Mouse (Mus musculus) lung, postnatal 0 days (tissue): ENCODE results near the gene Clip1. TPM values are rescaled to one million over a fixed set of nuclear protein-coding genes. Genes with fewer than 3 reads are reported as not detected.
A peak's percentile ranks its signal among the peaks of the same experiment; 100 is the strongest.

ENCODE experiments used
- ATAC-seq: fragments of 200-750 bp; cut with Nextera tagmentation; 2 replicates; pipeline ENCODE4 v1.8.0; 2017; ENCODE audit warnings: moderate library complexity
- DNase-seq: peaks from one replicate; pipeline ENCODE4 v3.0.0-alpha.2; 2016; ENCODE audit warnings: low spot score
- H3K27ac ChIP-seq: fragments of 300-500 bp; sonication (generic); 2 replicates; pipeline ENCODE4 v1.5.1; 2014; ENCODE audit warnings: antibody characterized with exemption, mild to moderate bottlenecking, low read length, mixed read lengths
- H3K27me3 ChIP-seq: fragments of 300-500 bp; sonication (generic); replicated peaks from 2 replicates; pipeline ENCODE4 v1.6.1; 2014; ENCODE audit warnings: low read length, mixed read lengths; ENCODE audit not compliant: insufficient read depth
- H3K36me3 ChIP-seq: fragments of 300-500 bp; sonication (generic); 2 replicates; pipeline ENCODE4 v1.6.1; 2014; ENCODE audit warnings: low read length, mixed read lengths; ENCODE audit not compliant: insufficient read depth
- H3K4me1 ChIP-seq: fragments of 300-500 bp; sonication (generic); 2 replicates; pipeline ENCODE4 v1.6.1; 2014; ENCODE audit warnings: antibody characterized with exemption, low read depth, low read length, mixed read lengths; ENCODE audit not compliant: insufficient read depth
- H3K4me2 ChIP-seq: fragments of 300-500 bp; sonication (generic); replicated peaks from 2 replicates; pipeline ENCODE4 v1.6.1; 2014; ENCODE audit warnings: low read depth, mild to moderate bottlenecking, low read length, moderate library complexity, mixed read lengths
- H3K4me3 ChIP-seq: fragments of 300-500 bp; sonication (generic); 2 replicates; pipeline ENCODE4 v1.5.1; 2014; ENCODE audit warnings: low read depth, low read length
- H3K9ac ChIP-seq: fragments of 300-500 bp; sonication (generic); replicated peaks from 2 replicates; pipeline ENCODE4 v1.6.1; 2014; ENCODE audit warnings: low read depth, mild to moderate bottlenecking
- H3K9me3 ChIP-seq: fragments of 300-500 bp; sonication (generic); 2 replicates; pipeline ENCODE4 v1.6.1; 2016; ENCODE audit warnings: low read length, mixed read lengths
- CTCF ChIP-seq: IDR thresholded peaks from 2 replicates; pipeline ENCODE4 v1.5.1; 2016; ENCODE audit warnings: antibody characterized with exemption, mild to moderate bottlenecking
- EP300 ChIP-seq: IDR thresholded peaks from 2 replicates; pipeline ENCODE4 v1.6.1; 2016; ENCODE audit warnings: antibody characterized with exemption, mild to moderate bottlenecking, control low read depth
- WGBS: fragments of 180-500 bp; shearing (Covaris S2); extraction: QIAGEN DNeasy Blood & Tissue Kit; methylation state at CpG from one replicate; pipeline ENCODE4 v1.1.7; 2014; 5-methylcytosine and 5-hydroxymethylcytosine counted together
- polyA plus RNA-seq: library from polyadenylated mRNA; unstranded; fragments of >200 nt; fragmentation: Nextera tagmentation; extraction: Ambion mirVana; gene quantifications from 2 replicates; pipeline ENCODE4 v1.2.1, GENCODE M21; 2015

Clip1 gene
- polyA plus RNA-seq, 1 experiment from 2014 or later = 38.0 TPM

DNA sequence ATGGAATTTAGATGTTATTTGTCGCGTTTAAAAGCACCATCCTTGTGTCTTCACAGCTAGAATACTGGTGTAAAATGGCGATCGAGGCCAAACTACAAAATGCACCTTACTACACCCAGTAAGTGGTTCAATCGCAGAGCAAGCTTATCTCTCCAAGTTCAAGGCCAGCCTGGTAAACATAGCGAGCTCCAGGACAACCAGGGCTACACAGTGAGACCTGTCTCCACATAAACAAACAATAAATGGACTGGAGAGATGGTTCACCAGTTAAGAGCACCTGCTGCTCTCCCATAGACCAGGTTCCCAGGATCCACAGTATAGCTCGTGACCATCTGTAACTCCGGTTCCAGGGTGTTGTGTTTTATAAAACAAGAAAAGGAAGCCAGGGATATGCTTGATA lies 111.1 kb downstream of the Clip1 start:
- H3K4me2 ChIP-seq = peak overlapping the region; percentile 69
- TF ChIP-seq CTCF (no peak), EP300 (no peak)
- H3K4me1 ChIP-seq = no peaks in the 10 kb centered on the region
- no peak for DNase-seq
- no peaks in the 10 kb centered on the region for H3K27me3 ChIP-seq
- no peak for ATAC-seq
- peaks cover 5% of the 10 kb centered on the region; the same call in 1 of the 2 replicates for H3K36me3 ChIP-seq
- H3K9me3 ChIP-seq = no peaks in the 10 kb centered on the region
- no peak overlapping the region for H3K9ac ChIP-seq
- H3K4me3 ChIP-seq = peak overlapping the region; percentile 91; the same call in 1 of the 2 replicates
- no peak overlapping the region for H3K27ac ChIP-seq
- WGBS = 64% methylated on average over 8 of the region's 8 CpGs

DNA sequence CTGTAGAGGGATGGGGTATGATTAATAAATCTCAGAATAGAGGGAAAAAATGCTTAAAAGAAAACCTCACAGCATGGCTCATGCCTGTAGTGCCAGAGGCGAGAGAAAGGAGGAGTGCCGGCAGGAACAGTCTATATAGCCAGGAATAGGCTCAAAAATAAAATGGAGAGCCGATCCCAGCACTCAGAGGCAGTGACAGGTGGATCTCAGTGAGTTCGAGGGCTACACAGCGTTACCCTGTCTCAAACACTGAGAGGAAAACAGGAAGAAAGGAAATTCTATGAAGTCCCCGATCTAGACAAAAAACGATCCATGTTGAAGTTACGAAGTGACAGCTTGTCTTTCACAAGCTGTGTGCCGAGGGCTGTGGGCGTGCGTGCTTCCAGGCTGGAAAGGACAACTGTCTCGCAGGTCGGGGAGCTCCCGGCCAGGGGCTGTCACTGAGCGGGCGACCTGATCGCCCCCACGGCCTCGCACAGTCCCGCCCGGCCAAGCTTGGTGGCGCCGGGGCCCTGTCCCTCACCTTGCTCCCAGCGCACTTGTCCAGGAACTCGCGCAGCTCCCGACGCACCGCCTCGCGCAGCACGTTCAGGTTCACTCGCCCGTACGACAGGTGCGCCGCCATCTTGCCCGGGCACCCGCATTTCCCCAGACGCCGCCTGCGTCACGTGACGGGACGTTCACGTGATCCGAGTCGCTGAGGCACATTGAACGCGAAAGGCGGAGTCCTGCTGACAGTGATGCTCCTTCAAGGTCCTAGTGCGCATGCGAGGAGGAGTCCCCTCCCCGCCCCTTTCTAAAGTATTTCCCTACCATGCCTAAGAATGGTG lies 111.8 kb downstream of the Clip1 start, which contains the start of gene Vps33a:
Vps33a (minus strand) TSS at position 682 of the 830 bp plus-strand sequence.
- Histone ChIP-seq H3K9me3 (no peaks in the 10 kb centered on the region), H3K4me3 (peak within 1 kb of the TSS; percentile 91), H3K9ac (peak within 1 kb of the TSS; percentile 76), H3K36me3 (peaks cover 5% of the 10 kb centered on the region; the same call in 1 of the 2 replicates), H3K4me2 (peak within 1 kb of the TSS; percentile 69), H3K27me3 (no peaks in the 10 kb centered on the region), H3K4me1 (no peaks in the 10 kb centered on the region), H3K27ac (peak within 1 kb of the TSS; percentile 66)
- ATAC-seq = peak; percentile 98
- DNase-seq = peak; percentile 99
- TF ChIP-seq EP300 = no peak
- 0 out of 2 replicates have a peak, but pooled peaks have one; percentile 9 for TF ChIP-seq CTCF
- under 1% methylated on average over 51 of the region's 54 CpGs for WGBS

DNA sequence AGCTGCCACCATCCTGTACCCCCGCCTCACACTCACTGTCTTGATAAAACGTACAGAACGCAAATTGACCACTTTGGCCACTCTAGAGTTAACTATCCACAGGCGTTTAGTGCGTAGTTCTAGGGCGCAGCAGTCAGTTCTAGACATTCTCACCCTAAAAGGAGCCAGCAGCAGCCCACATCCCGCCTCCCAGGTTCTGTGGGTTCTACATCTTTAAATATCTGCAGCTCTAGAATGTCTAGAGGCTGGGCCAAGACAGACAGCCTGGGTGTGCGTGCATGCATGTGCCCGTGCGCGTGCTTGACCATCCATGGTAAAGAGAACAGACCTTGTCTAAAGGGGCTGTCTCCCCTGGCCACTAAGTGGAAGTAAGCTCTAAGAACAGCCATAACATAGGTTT lies 123.3 kb downstream of the Clip1 start:
- no peak for ATAC-seq
- 94% methylated on average over 11 of the region's 11 CpGs for WGBS
- no peak overlapping the region for H3K9ac ChIP-seq

DNA sequence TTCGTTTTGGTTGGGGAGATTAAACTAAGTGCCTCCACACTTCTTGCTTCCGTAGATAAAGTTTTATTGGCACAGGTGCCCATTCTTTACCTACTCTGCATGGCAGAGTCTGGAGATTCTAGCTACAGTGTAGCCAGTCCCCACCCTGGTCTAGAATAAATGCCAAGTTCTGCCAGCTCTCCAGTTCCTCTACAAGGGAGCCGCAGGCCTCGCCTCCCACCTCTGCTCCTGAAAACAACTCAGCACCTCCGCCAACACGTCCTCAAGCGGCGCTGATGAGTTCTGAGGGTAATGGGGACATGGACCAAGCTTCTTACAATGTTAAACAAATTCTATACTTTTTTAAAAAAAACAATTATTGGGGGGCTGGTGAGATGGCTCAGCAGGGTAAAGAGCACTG lies 124.8 kb downstream of the Clip1 start:
- Histone ChIP-seq H3K36me3 (peaks cover 20% of the 10 kb centered on the region), H3K4me2 (no peak overlapping the region), H3K9me3 (no peaks in the 10 kb centered on the region), H3K27ac (no peak overlapping the region), H3K9ac (no peak overlapping the region), H3K27me3 (no peaks in the 10 kb centered on the region), H3K4me3 (no peak overlapping the region), H3K4me1 (no peaks in the 10 kb centered on the region)
- TF ChIP-seq EP300 (no peak), CTCF (no peak)
- no peak for ATAC-seq
- DNase-seq = no peak
- 90% methylated on average over 8 of the region's 8 CpGs for WGBS

More for the DNA sequence above, 123.3 kb downstream of the Clip1 start:
- DNase-seq = no peak
- no peak overlapping the region for H3K4me2 ChIP-seq
- H3K27me3 ChIP-seq = no peaks in the 10 kb centered on the region
- H3K9me3 ChIP-seq = no peaks in the 10 kb centered on the region
- H3K4me3 ChIP-seq = no peak overlapping the region
- TF ChIP-seq EP300 = no peak
- no peak for TF ChIP-seq CTCF
- no peak overlapping the region for H3K27ac ChIP-seq
- peaks cover 29% of the 10 kb centered on the region for H3K36me3 ChIP-seq
- H3K4me1 ChIP-seq = no peaks in the 10 kb centered on the region

DNA sequence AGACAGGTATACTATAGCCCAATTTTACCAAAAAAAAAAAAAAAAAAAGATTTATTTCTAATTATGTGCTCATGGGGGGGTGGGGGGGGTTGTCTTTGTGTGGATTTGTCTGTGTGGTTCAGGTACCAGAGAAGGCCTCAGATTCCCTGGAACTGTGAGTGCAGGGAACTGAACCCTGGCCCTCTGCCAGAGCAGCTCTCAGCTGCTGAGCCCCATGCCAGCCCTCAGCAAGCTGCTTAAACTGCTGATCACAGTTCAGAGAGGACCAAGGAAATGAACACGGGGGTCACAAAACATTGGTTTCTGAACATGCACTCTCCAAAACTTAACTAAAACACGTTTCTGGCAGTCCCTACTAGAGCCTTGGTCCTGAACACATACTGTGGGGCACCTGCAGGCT lies 128.0 kb downstream of the Clip1 start:
- no peak overlapping the region for H3K4me3 ChIP-seq
- H3K4me2 ChIP-seq = no peak overlapping the region
- no peaks in the 10 kb centered on the region for H3K4me1 ChIP-seq
- H3K27me3 ChIP-seq = no peaks in the 10 kb centered on the region
- no peak overlapping the region for H3K9ac ChIP-seq
- peaks cover under 1% of the 10 kb centered on the region; the same call in 1 of the 2 replicates for H3K36me3 ChIP-seq
- no peak for TF ChIP-seq CTCF
- TF ChIP-seq EP300 = no peak
- DNase-seq = no peak
- WGBS = 48% methylated on average over 2 of the region's 2 CpGs
- H3K27ac ChIP-seq = no peak overlapping the region
- ATAC-seq = no peak
- no peaks in the 10 kb centered on the region for H3K9me3 ChIP-seq

DNA sequence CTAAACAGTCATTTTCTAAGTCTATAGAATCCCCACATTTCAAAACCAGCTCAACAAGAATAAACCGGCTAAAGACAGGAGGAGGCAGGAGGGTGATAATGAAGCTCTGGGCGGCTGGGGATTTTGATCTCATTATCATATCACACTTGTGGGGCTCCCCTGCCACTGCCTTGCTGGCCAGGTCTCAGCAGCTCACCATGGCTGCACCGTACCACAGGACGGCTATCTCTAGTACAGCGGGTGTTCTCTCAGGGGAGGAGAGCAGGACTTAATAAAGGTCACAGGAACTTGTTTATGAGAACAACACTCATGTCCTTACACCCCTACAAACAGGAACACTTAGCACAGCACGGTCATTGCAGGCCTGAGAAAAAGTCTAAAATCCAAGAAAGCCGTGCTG lies 128.7 kb downstream of the Clip1 start:
- H3K36me3 ChIP-seq = no peaks in the 10 kb centered on the region; the same call in 1 of the 2 replicates
- no peak for ATAC-seq
- WGBS = 81% methylated on average over 7 of the region's 7 CpGs

More for the DNA sequence above, 128.7 kb downstream of the Clip1 start:
- no peak for DNase-seq
- H3K9me3 ChIP-seq = no peaks in the 10 kb centered on the region
- no peak overlapping the region for H3K4me3 ChIP-seq
- no peak overlapping the region for H3K4me2 ChIP-seq
- no peak for TF ChIP-seq CTCF
- TF ChIP-seq EP300 = no peak
- no peaks in the 10 kb centered on the region for H3K27me3 ChIP-seq
- no peaks in the 10 kb centered on the region for H3K4me1 ChIP-seq
- no peak overlapping the region for H3K27ac ChIP-seq
- H3K9ac ChIP-seq = no peak overlapping the region
